Mouse (Mus musculus): ENCODE results near the gene Zfp281. TPM values are rescaled to one million over a fixed set of nuclear protein-coding genes. Genes with fewer than 3 reads are reported as not detected.

Zfp281 gene
- polyA plus RNA-seq, 1 experiment, result 4.4 TPM

DNA sequence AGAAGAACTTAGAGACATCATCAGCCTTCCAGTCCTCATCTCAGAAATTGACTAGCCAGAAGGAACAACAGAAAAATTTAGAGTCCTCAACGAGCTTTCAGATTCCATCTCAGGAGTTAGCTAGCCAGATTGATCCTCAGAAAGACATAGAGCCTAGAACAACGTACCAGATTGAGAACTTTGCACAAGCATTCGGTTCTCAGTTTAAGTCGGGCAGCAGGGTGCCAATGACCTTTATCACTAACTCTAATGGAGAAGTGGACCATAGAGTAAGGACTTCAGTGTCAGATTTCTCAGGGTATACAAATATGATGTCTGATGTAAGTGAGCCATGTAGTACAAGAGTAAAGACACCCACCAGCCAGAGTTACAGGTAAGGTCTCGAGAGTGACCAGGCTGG lies 2.9 kb downstream of the Zfp281 start:
- no peak overlapping the region for H3ac ChIP-seq (ENCODE audit: control insufficient read depth, insufficient read length, low read depth)
- H3K36me3 ChIP-seq (ENCODE audit: control insufficient read depth, insufficient read depth), result peaks cover 47% of the 10 kb centered on the region
- no peak for TF ChIP-seq MYOG (IDR thresholded peaks at IDR 0.05; ENCODE audit: control insufficient read depth, extremely low read depth, insufficient read length)
- no peak for TF ChIP-seq CTCF (IDR thresholded peaks at IDR 0.05; ENCODE audit: control insufficient read depth, insufficient read depth, insufficient read length)
- no peak for TF ChIP-seq CEBPB (IDR thresholded peaks at IDR 0.05; ENCODE audit: low read depth)
- TF ChIP-seq USF1 (IDR thresholded peaks at IDR 0.05; ENCODE audit: low read depth), result no peak
- no peak for TF ChIP-seq MYOD1 (IDR thresholded peaks at IDR 0.05; ENCODE audit: control insufficient read depth, insufficient read length, low read depth)
- TF ChIP-seq MAX (IDR thresholded peaks at IDR 0.05), result no peak
- TF ChIP-seq FOSL1 (IDR thresholded peaks at IDR 0.05; ENCODE audit: insufficient read depth, low read length, poor library complexity, severe bottlenecking), result no peak
- H3K27me3 ChIP-seq (ENCODE audit: control insufficient read depth, insufficient read depth, insufficient read length), result no peaks in the 10 kb centered on the region
- peaks cover 56% of the 10 kb centered on the region for H3K79me3 ChIP-seq (ENCODE audit: low read depth)
- no peak overlapping the region for H3K4me3 ChIP-seq (ENCODE audit: insufficient read depth, poor library complexity, severe bottlenecking)
- peaks cover 74% of the 10 kb centered on the region for H3K79me2 ChIP-seq (ENCODE audit: control insufficient read depth, insufficient read depth)

GRCm38 (mm10) chr1:136632891-136633290 lies 8.2 kb downstream of the Zfp281 start:
- Histone ChIP-seq H3K79me3 (ENCODE audit: low read depth) (peaks cover 32% of the 10 kb centered on the region), H3K79me2 (ENCODE audit: control insufficient read depth, insufficient read depth) (peaks cover 58% of the 10 kb centered on the region), H3ac (ENCODE audit: control insufficient read depth, insufficient read length, low read depth) (no peak overlapping the region), H3K36me3 (ENCODE audit: control insufficient read depth, insufficient read depth) (peaks cover 25% of the 10 kb centered on the region), H3K4me3 (ENCODE audit: insufficient read depth, poor library complexity, severe bottlenecking) (no peak overlapping the region), H3K27me3 (ENCODE audit: control insufficient read depth, insufficient read depth, insufficient read length) (no peaks in the 10 kb centered on the region)
- no peak for TF ChIP-seq MYOG (IDR thresholded peaks at IDR 0.05; ENCODE audit: control insufficient read depth, extremely low read depth, insufficient read length)
- no peak for TF ChIP-seq MYOD1 (IDR thresholded peaks at IDR 0.05; ENCODE audit: control insufficient read depth, insufficient read length, low read depth)
- TF ChIP-seq USF1 (IDR thresholded peaks at IDR 0.05; ENCODE audit: low read depth), result no peak
- no peak for TF ChIP-seq MAX (IDR thresholded peaks at IDR 0.05)
- TF ChIP-seq FOSL1 (IDR thresholded peaks at IDR 0.05; ENCODE audit: insufficient read depth, low read length, poor library complexity, severe bottlenecking), result no peak
- no peak for TF ChIP-seq CEBPB (IDR thresholded peaks at IDR 0.05; ENCODE audit: low read depth)
- no peak for TF ChIP-seq CTCF (IDR thresholded peaks at IDR 0.05; ENCODE audit: control insufficient read depth, insufficient read depth, insufficient read length)

DNA sequence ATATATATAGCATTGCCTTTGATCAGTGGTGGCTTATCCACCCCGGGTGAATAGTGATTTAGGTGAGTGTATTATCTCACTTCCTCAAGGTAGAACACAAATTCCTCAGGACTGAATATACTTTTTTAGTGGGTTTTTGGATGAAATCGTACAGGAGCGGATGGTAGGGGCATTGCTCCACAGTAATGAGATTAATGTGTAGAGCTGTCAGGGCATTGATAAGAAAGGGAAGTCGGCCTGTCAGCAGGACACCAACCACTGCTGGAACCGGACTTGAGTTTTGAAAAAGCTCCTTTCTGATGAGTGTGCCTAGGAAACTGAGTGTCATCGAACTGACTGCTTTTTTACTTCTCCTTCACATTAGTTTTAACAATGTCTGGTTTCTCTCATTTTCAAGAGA lies 10.9 kb downstream of the Zfp281 start:
- H3K36me3 ChIP-seq (ENCODE audit: control insufficient read depth, insufficient read depth), result peaks cover 4% of the 10 kb centered on the region
- H3K79me3 ChIP-seq (ENCODE audit: low read depth), result peaks cover 9% of the 10 kb centered on the region
- TF ChIP-seq CTCF (IDR thresholded peaks at IDR 0.05; ENCODE audit: control insufficient read depth, insufficient read depth, insufficient read length), result no peak
- no peak for TF ChIP-seq MAX (IDR thresholded peaks at IDR 0.05)
- TF ChIP-seq FOSL1 (IDR thresholded peaks at IDR 0.05; ENCODE audit: insufficient read depth, low read length, poor library complexity, severe bottlenecking), result no peak
- TF ChIP-seq USF1 (IDR thresholded peaks at IDR 0.05; ENCODE audit: low read depth), result no peak
- no peak for TF ChIP-seq CEBPB (IDR thresholded peaks at IDR 0.05; ENCODE audit: low read depth)
- no peak for TF ChIP-seq MYOD1 (IDR thresholded peaks at IDR 0.05; ENCODE audit: control insufficient read depth, insufficient read length, low read depth)
- TF ChIP-seq MYOG (IDR thresholded peaks at IDR 0.05; ENCODE audit: control insufficient read depth, extremely low read depth, insufficient read length), result no peak
- H3ac ChIP-seq (ENCODE audit: control insufficient read depth, insufficient read length, low read depth), result no peak overlapping the region
- peaks cover 30% of the 10 kb centered on the region for H3K79me2 ChIP-seq (ENCODE audit: control insufficient read depth, insufficient read depth)
- no peaks in the 10 kb centered on the region for H3K27me3 ChIP-seq (ENCODE audit: control insufficient read depth, insufficient read depth, insufficient read length)
- H3K4me3 ChIP-seq (ENCODE audit: insufficient read depth, poor library complexity, severe bottlenecking), result no peak overlapping the region

DNA sequence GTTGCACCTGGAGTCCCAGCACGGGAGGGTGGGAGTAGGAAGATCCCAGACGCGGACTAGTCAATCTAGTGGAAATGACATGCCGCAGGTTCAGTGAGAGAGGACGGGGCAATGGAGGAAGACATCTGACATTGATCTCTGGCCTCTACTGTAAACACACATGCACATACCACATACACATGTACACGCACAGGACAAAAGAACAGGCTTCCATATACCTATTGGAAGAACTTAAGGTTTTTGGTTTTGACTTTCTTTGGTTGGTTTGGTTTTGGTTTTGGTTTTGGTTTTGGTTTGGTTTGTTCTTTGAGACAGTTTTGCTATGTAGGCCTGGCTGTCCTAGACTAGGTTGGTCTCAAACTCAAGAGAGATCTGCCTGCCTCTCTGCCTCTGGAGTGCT lies 12.2 kb downstream of the Zfp281 start:
- no peak overlapping the region for H3ac ChIP-seq (ENCODE audit: control insufficient read depth, insufficient read length, low read depth)
- no peaks in the 10 kb centered on the region for H3K36me3 ChIP-seq (ENCODE audit: control insufficient read depth, insufficient read depth)
- peaks cover 2% of the 10 kb centered on the region for H3K79me3 ChIP-seq (ENCODE audit: low read depth)
- no peak for TF ChIP-seq CEBPB (IDR thresholded peaks at IDR 0.05; ENCODE audit: low read depth)
- no peak for TF ChIP-seq MYOG (IDR thresholded peaks at IDR 0.05; ENCODE audit: control insufficient read depth, extremely low read depth, insufficient read length)
- TF ChIP-seq USF1 (IDR thresholded peaks at IDR 0.05; ENCODE audit: low read depth), result no peak
- no peak for TF ChIP-seq CTCF (IDR thresholded peaks at IDR 0.05; ENCODE audit: control insufficient read depth, insufficient read depth, insufficient read length)
- no peak for TF ChIP-seq FOSL1 (IDR thresholded peaks at IDR 0.05; ENCODE audit: insufficient read depth, low read length, poor library complexity, severe bottlenecking)
- TF ChIP-seq MAX (IDR thresholded peaks at IDR 0.05), result no peak
- TF ChIP-seq MYOD1 (IDR thresholded peaks at IDR 0.05; ENCODE audit: control insufficient read depth, insufficient read length, low read depth), result no peak
- H3K27me3 ChIP-seq (ENCODE audit: control insufficient read depth, insufficient read depth, insufficient read length), result no peaks in the 10 kb centered on the region
- H3K79me2 ChIP-seq (ENCODE audit: control insufficient read depth, insufficient read depth), result peaks cover 17% of the 10 kb centered on the region
- H3K4me3 ChIP-seq (ENCODE audit: insufficient read depth, poor library complexity, severe bottlenecking), result no peak overlapping the region

DNA sequence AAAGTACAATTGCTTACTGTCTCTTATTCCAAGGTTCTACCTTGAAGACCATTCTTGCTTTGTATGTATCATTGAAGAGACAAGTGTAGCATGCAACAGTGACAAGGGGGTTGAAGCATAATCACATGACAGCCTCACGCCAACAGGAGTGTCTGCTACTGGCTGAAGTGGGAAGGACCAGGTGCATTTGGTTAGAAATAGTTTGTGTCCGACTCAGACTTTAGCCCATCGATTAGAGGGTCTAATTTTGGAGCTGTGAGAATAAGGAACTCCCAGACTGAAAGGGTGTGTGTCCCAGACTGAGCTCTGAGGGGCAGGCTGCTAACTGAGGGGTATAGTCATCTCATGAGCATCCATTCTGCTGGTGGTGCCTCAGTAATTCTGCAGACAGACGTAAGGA lies 13.0 kb downstream of the Zfp281 start:
- Histone ChIP-seq H3K36me3 (ENCODE audit: control insufficient read depth, insufficient read depth) (no peaks in the 10 kb centered on the region), H3K27me3 (ENCODE audit: control insufficient read depth, insufficient read depth, insufficient read length) (no peaks in the 10 kb centered on the region), H3K79me3 (ENCODE audit: low read depth) (peaks cover 2% of the 10 kb centered on the region)

More for the DNA sequence above, 13.0 kb downstream of the Zfp281 start:
- Histone ChIP-seq H3K79me2 (ENCODE audit: control insufficient read depth, insufficient read depth) (peaks cover 11% of the 10 kb centered on the region), H3ac (ENCODE audit: control insufficient read depth, insufficient read length, low read depth) (no peak overlapping the region), H3K4me3 (ENCODE audit: insufficient read depth, poor library complexity, severe bottlenecking) (no peak overlapping the region)
- TF ChIP-seq MYOD1 (IDR thresholded peaks at IDR 0.05; ENCODE audit: control insufficient read depth, insufficient read length, low read depth) (no peak), CTCF (IDR thresholded peaks at IDR 0.05; ENCODE audit: control insufficient read depth, insufficient read depth, insufficient read length) (no peak), CEBPB (IDR thresholded peaks at IDR 0.05; ENCODE audit: low read depth) (no peak), FOSL1 (IDR thresholded peaks at IDR 0.05; ENCODE audit: insufficient read depth, low read length, poor library complexity, severe bottlenecking) (no peak), MAX (IDR thresholded peaks at IDR 0.05) (no peak), USF1 (IDR thresholded peaks at IDR 0.05; ENCODE audit: low read depth) (no peak), MYOG (IDR thresholded peaks at IDR 0.05; ENCODE audit: control insufficient read depth, extremely low read depth, insufficient read length) (no peak)

Measured in C2C12 (cell line).